ENCODE assay signal across 10 mouse cellular contexts in genomic region chr14:33896628-33897300, GRCm38 (mm10). TPM values are rescaled to one million over a fixed set of nuclear protein-coding genes. Genes with fewer than 3 reads are reported as not detected.
DNase-seq lines count a peak whose midpoint lies in the region; ATAC-seq lines count a peak whose summit lies in the region.
"Had no signal": no experiment of that assay in that cellular context is flagged by ENCODE, and none has a peak within 500 bp of the region (broad histone marks: within the 10 kb centered on the region; RNA-seq: fewer than 3 reads in every experiment).

No protein-coding gene starts in this region.

- 35% methylated on average over 9 of the region's 9 CpGs for WGBS in forebrain, embryonic 14.5 days
- WGBS in forebrain, embryonic 11.5 days: 36% methylated on average over 9 of the region's 9 CpGs
- 31% methylated on average over 9 of the region's 9 CpGs for WGBS in lung, embryonic 15.5 days
- WGBS in embryonic facial prominence, embryonic 12.5 days: 19% methylated on average over 9 of the region's 9 CpGs
- WGBS in limb, embryonic 13.5 days: 13% methylated on average over 9 of the region's 9 CpGs

- H3K4me3 ChIP-seq in forebrain, embryonic 14.5 days (ENCODE audit: low read depth, low read length): no peak overlapping the region
- no peak overlapping the region for H3K4me3 ChIP-seq in forebrain, embryonic 11.5 days (ENCODE audit: low read depth, low read length)
- no peak overlapping the region for H3K4me3 ChIP-seq in lung, embryonic 15.5 days
- no peak overlapping the region for H3K4me3 ChIP-seq in embryonic facial prominence, embryonic 12.5 days
- H3K4me3 ChIP-seq in limb, embryonic 13.5 days: no peak overlapping the region
- H3K4me3 ChIP-seq: forebrain, embryonic 15.5 days had no signal

- H3K27ac ChIP-seq in forebrain, embryonic 14.5 days (ENCODE audit: low read depth, low read length): no peak overlapping the region
- H3K27ac ChIP-seq in forebrain, embryonic 11.5 days (ENCODE audit: low read depth, low read length): no peak overlapping the region
- H3K27ac ChIP-seq in lung, embryonic 15.5 days: no peak overlapping the region
- H3K27ac ChIP-seq in embryonic facial prominence, embryonic 12.5 days: peak overlapping the region; percentile 83
- peak overlapping the region; percentile 85 for H3K27ac ChIP-seq in limb, embryonic 13.5 days
- H3K27ac ChIP-seq: forebrain, embryonic 15.5 days; macrophage had no signal

- DNase-seq in forebrain, embryonic 14.5 days (ENCODE audit: low spot score): peak; percentile 27
- DNase-seq in forebrain, embryonic 11.5 days (ENCODE audit: low spot score): no peak
- no peak for DNase-seq in lung, postnatal 36 days
- no peak for DNase-seq in urinary bladder, postnatal 36 days (ENCODE audit: low spot score in 2 of 2)
- no peak for DNase-seq in spleen, postnatal 10 days (ENCODE audit: low spot score in 2 of 2)

- no peaks in the 10 kb centered on the region; the same call in 1 of the 2 replicates for H3K4me1 ChIP-seq in forebrain, embryonic 14.5 days (ENCODE audit: control insufficient read depth, insufficient read depth, low read length)
- no peaks in the 10 kb centered on the region for H3K4me1 ChIP-seq in forebrain, embryonic 11.5 days (replicated peaks; ENCODE audit: control insufficient read depth, insufficient read depth, low read length)
- H3K4me1 ChIP-seq in lung, embryonic 15.5 days: 0 out of 2 replicates have a peak, but pooled peaks cover 5% of the 10 kb centered on the region
- H3K4me1 ChIP-seq in embryonic facial prominence, embryonic 12.5 days: peaks cover 14% of the 10 kb centered on the region
- peaks cover 23% of the 10 kb centered on the region for H3K4me1 ChIP-seq in limb, embryonic 13.5 days

- H3K36me3 ChIP-seq in forebrain, embryonic 14.5 days (ENCODE audit: control insufficient read depth, insufficient read depth, low read length): no peaks in the 10 kb centered on the region
- no peaks in the 10 kb centered on the region for H3K36me3 ChIP-seq in forebrain, embryonic 11.5 days (ENCODE audit: control insufficient read depth, insufficient read depth, low read length)
- H3K36me3 ChIP-seq in lung, embryonic 15.5 days: no peaks in the 10 kb centered on the region
- H3K36me3 ChIP-seq in embryonic facial prominence, embryonic 12.5 days: no peaks in the 10 kb centered on the region
- no peaks in the 10 kb centered on the region for H3K36me3 ChIP-seq in limb, embryonic 13.5 days
- H3K36me3 ChIP-seq: forebrain, embryonic 15.5 days had no signal

- no peak overlapping the region for H3K9ac ChIP-seq in forebrain, embryonic 14.5 days (ENCODE audit: low read length)
- no peak overlapping the region for H3K9ac ChIP-seq in forebrain, embryonic 11.5 days (ENCODE audit: low read length)
- no peak overlapping the region for H3K9ac ChIP-seq in lung, embryonic 15.5 days
- no peak overlapping the region for H3K9ac ChIP-seq in embryonic facial prominence, embryonic 12.5 days
- H3K9ac ChIP-seq in limb, embryonic 13.5 days: no peak overlapping the region
- H3K9ac ChIP-seq: forebrain, embryonic 15.5 days had no signal

- no peaks in the 10 kb centered on the region for H3K27me3 ChIP-seq in forebrain, embryonic 14.5 days (replicated peaks; ENCODE audit: control insufficient read depth, insufficient read depth, low read length)
- H3K27me3 ChIP-seq in forebrain, embryonic 11.5 days (ENCODE audit: control insufficient read depth, insufficient read depth, low read length): no peaks in the 10 kb centered on the region
- H3K27me3 ChIP-seq in lung, embryonic 15.5 days: no peaks in the 10 kb centered on the region
- H3K27me3 ChIP-seq in embryonic facial prominence, embryonic 12.5 days: no peaks in the 10 kb centered on the region
- 0 out of 2 replicates have a peak, but pooled peaks cover 4% of the 10 kb centered on the region for H3K27me3 ChIP-seq in limb, embryonic 13.5 days
- H3K27me3 ChIP-seq: forebrain, embryonic 15.5 days had no signal

- no peaks in the 10 kb centered on the region for H3K9me3 ChIP-seq in forebrain, embryonic 14.5 days (replicated peaks; ENCODE audit: control insufficient read depth, low read length)
- no peaks in the 10 kb centered on the region for H3K9me3 ChIP-seq in forebrain, embryonic 11.5 days (ENCODE audit: control insufficient read depth, low read length)
- H3K9me3 ChIP-seq in lung, embryonic 15.5 days: no peaks in the 10 kb centered on the region
- no peaks in the 10 kb centered on the region for H3K9me3 ChIP-seq in embryonic facial prominence, embryonic 12.5 days
- H3K9me3 ChIP-seq in limb, embryonic 13.5 days: no peaks in the 10 kb centered on the region
- H3K9me3 ChIP-seq: forebrain, embryonic 15.5 days had no signal

- no peak overlapping the region for H3K4me2 ChIP-seq in forebrain, embryonic 14.5 days (ENCODE audit: low read length)
- no peak overlapping the region for H3K4me2 ChIP-seq in forebrain, embryonic 11.5 days (ENCODE audit: low read depth, low read length, severe bottlenecking)
- no peak overlapping the region for H3K4me2 ChIP-seq in lung, embryonic 15.5 days
- no peak overlapping the region; the same call in 1 of the 2 replicates for H3K4me2 ChIP-seq in embryonic facial prominence, embryonic 12.5 days (replicated peaks)
- H3K4me2 ChIP-seq in limb, embryonic 13.5 days (replicated peaks): 0 out of 2 replicates have a peak overlapping the region, but pooled peaks have one; percentile 27
- H3K4me2 ChIP-seq: forebrain, embryonic 15.5 days had no signal

- ATAC-seq in forebrain, embryonic 14.5 days: no peak
- no peak for ATAC-seq in forebrain, embryonic 11.5 days (replicated peaks; ENCODE audit: low FRiP score)
- ATAC-seq in lung, embryonic 15.5 days (ENCODE audit: borderline replicate concordance, extremely low read depth, low FRiP score, low TSS enrichment): peak; percentile 31; the same call in 1 of the 2 replicates
- 0 out of 2 replicates have a peak, but pooled peaks have one; percentile 74 for ATAC-seq in embryonic facial prominence, embryonic 12.5 days (ENCODE audit: insufficient number of reproducible peaks, insufficient read depth, low FRiP score, low TSS enrichment)
- ATAC-seq in limb, embryonic 13.5 days (ENCODE audit: low FRiP score, low read depth): peak; percentile 71
- ATAC-seq: forebrain, embryonic 15.5 days had no signal

RNA-seq across cellular contexts. Expression of gene Gdf10, which starts 26.6 kb away (rescaled TPM):
- 2.6 and 3.2 TPM in 2 replicates for polyA plus RNA-seq in forebrain, embryonic 14.5 days (2014; fragmentation: Nextera tagmentation; extraction: Ambion mirVana)
- 2.4 and 2.8 TPM in 2 replicates for polyA plus RNA-seq in forebrain, embryonic 11.5 days (2014; fragmentation: Nextera tagmentation; extraction: Ambion mirVana)
- polyA plus RNA-seq in lung, embryonic 15.5 days (2015; fragmentation: Nextera tagmentation; extraction: Ambion mirVana): 6.2 and 7.6 TPM in 2 replicates
- 18.6 and 20.6 TPM in 2 replicates for polyA plus RNA-seq in embryonic facial prominence, embryonic 12.5 days (2016; fragmentation: Nextera tagmentation; extraction: Ambion mirVana)
- polyA plus RNA-seq in limb, embryonic 13.5 days (2015; fragmentation: Nextera tagmentation; extraction: Ambion mirVana): 48.6 and 52.2 TPM in 2 replicates
- polyA plus RNA-seq: macrophage had no signal

RNA-seq across cellular contexts. Expression of gene Gdf2, which starts 44.1 kb away (rescaled TPM):
- not detected in 2 replicates for polyA plus RNA-seq in forebrain, embryonic 14.5 days (2014; fragmentation: Nextera tagmentation; extraction: Ambion mirVana)
- polyA plus RNA-seq in forebrain, embryonic 11.5 days (2014; fragmentation: Nextera tagmentation; extraction: Ambion mirVana): not detected in 2 replicates
- 0.05 TPM in 1 of 2 replicates, not detected in the other for polyA plus RNA-seq in lung, embryonic 15.5 days (2015; fragmentation: Nextera tagmentation; extraction: Ambion mirVana)
- not detected in 2 replicates for polyA plus RNA-seq in embryonic facial prominence, embryonic 12.5 days (2016; fragmentation: Nextera tagmentation; extraction: Ambion mirVana)
- polyA plus RNA-seq in limb, embryonic 13.5 days (2015; fragmentation: Nextera tagmentation; extraction: Ambion mirVana): not detected in 2 replicates
- polyA plus RNA-seq: forebrain, embryonic 15.5 days; macrophage had no signal

RNA-seq across cellular contexts. Expression of gene Rbp3, which starts 57.0 kb away (rescaled TPM):
- polyA plus RNA-seq in forebrain, embryonic 14.5 days (2014; fragmentation: Nextera tagmentation; extraction: Ambion mirVana): not detected in 2 replicates
- not detected in 2 replicates for polyA plus RNA-seq in forebrain, embryonic 11.5 days (2014; fragmentation: Nextera tagmentation; extraction: Ambion mirVana)
- 0.02 TPM in 1 of 2 replicates, not detected in the other for polyA plus RNA-seq in lung, embryonic 15.5 days (2015; fragmentation: Nextera tagmentation; extraction: Ambion mirVana)
- polyA plus RNA-seq in embryonic facial prominence, embryonic 12.5 days (2016; fragmentation: Nextera tagmentation; extraction: Ambion mirVana): 0.05 and 0.09 TPM in 2 replicates
- polyA plus RNA-seq in limb, embryonic 13.5 days (2015; fragmentation: Nextera tagmentation; extraction: Ambion mirVana): not detected in 2 replicates
- polyA plus RNA-seq: macrophage had no signal

Comparison
In these comparisons a context has a peak if more than half of its experiments do, and no peak if none do; other contexts are left out.
1. ATAC-seq: peak in lung, embryonic 15.5 days (single experiment), embryonic facial prominence, embryonic 12.5 days (single experiment) and limb, embryonic 13.5 days (single experiment); none in forebrain, embryonic 14.5 days (single experiment) and forebrain, embryonic 11.5 days (single experiment).
2. H3K27ac ChIP-seq: peak in embryonic facial prominence, embryonic 12.5 days (single experiment) and limb, embryonic 13.5 days (single experiment); none in forebrain, embryonic 14.5 days (single experiment), forebrain, embryonic 11.5 days (single experiment) and lung, embryonic 15.5 days (single experiment).